Mouse (Mus musculus): ENCODE data around the gene Cntn1.

The Cntn1 gene

GRCm38 (mm10) chr15:92050996-92051352 lies at the start of gene Cntn1:
Cntn1 (plus strand) TSS chr15:92051165.
- DNase-seq (ENCODE audit: low spot score): no peak

DNA sequence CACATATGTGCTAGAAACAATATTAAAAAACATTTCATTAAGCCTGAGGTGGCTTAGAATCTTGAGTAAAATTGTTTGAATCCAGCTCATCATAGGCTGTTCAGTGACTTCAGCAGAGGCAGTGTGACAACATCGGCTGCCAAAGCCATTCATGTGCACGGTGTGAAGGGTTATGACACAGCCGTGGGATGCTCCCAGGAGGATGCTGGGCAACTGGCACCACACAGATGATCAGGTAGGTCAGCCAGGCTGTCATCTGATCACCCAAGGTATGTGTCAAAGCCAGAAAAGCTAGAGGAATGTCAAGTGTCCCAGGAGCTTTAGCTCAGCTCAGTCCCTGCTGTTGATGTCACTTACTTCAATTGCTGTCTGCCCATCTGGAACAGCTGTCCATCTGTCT lies 49.5 kb upstream of the Cntn1 start:
- DNase-seq (ENCODE audit: low spot score): no peak

GRCm38 (mm10) chr15:92012165-92013083 lies 38.5 kb upstream of the Cntn1 start:
- no peak for DNase-seq (ENCODE audit: low spot score)

DNA sequence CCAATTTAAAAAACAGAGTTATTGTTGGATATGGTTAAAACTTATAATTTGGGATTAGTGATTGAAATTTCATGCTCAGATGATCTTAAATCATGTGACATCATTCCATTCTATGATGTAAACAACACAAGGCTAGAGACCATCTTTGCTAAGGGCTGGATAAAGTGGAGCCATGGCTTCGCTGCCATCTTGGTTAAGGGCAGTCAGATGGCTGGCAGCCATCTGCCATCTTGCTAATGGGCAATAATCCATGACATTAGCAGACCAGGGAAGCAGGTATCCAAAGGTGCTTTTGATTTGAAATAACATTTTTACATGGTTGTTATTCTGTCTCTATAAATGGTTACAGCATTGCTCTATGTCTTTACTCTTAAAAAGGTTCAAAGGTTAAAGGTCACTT lies 16.9 kb upstream of the Cntn1 start:
- DNase-seq (ENCODE audit: low spot score): no peak

GRCm38 (mm10) chr15:92042538-92042937 lies 8.4 kb upstream of the Cntn1 start:
- no peak for DNase-seq (ENCODE audit: low spot score)

DNA sequence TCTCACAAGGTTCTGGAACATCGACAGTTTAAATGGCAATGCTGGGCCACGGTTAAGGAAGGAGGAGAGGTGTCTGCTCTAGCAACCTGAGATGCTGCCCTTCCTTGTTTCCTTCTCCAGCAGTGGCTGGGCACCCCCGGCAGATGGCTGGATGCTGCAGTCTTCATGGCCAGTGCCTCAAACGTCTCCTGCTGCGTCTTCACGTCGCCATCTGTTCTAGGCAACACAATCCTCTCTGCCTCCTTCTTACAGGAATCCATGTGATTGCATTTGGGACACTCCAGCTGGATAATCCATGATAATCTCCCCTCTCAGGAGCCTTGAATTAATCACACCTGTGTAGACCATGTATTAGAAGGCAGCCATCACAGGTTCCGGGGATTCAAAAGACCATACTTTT lies 4.9 kb upstream of the Cntn1 start:
- DNase-seq (ENCODE audit: low spot score): no peak

- no peak for DNase-seq (ENCODE audit: low spot score)
Observed at GRCm38 (mm10) chr15:92048031-92048430, 2.9 kb upstream of the Cntn1 start.

DNA sequence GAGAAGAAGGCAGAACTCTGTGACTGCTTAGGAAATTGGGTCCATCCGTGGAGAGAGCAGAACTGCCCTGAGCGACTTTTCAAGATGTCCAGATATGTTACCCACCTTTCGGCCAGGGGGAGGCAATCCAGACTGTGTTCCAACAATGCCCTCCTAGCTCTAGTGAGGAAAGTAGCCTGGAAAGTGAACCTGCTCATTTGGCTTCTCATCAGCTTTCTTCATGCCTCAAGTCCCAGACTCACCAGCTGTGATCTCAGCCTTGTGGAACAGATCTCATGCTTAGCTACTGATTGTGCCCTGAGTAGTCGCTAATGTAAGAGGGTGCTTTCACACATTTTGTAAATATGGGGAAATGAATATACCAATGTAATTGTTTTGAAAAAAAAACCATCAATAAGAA lies 2.4 kb upstream of the Cntn1 start:
- DNase-seq (ENCODE audit: low spot score): no peak

DNA sequence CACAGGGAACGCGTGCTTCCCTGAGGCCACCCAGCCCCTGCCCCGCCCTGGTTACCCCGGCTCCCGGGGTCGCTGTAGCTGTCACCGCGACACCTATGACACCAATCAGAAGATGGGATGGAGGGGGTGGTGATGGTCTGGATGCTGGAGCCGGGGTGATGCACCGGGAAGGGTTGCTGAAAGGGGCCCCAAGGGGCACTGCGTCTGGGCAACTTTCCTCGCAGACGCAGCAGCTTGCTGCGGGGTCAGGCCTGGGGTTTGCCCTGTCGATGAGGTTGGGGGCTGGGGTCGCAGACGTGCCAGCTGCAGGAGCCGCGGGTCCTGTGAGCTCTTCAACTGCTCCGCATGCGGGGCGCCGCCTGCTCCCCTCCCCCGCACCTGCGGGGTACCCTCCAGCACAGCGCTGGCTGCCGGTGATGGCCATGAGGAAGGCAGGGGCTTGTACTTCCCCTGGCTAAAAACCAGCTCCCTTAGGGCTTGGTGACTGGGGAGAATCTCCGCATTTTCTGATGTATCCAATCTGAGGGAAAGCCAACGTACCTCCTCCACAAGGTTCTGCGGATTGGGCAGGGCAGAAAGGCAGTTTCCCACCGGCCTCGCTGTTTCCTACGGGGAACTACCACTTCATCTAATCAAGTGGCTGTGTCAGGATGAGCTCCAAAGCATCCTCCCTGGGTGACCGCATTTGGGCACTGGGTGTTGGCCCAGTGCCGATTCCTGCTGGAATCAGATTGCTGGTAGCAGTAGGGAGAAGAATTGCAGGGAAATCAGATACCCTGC lies 578 bp downstream of the Cntn1 start:
- DNase-seq (ENCODE audit: low spot score): no peak

- DNase-seq (ENCODE audit: low spot score): no peak
Observed at GRCm38 (mm10) chr15:92052133-92052463, 1.1 kb downstream of the Cntn1 start.

DNA sequence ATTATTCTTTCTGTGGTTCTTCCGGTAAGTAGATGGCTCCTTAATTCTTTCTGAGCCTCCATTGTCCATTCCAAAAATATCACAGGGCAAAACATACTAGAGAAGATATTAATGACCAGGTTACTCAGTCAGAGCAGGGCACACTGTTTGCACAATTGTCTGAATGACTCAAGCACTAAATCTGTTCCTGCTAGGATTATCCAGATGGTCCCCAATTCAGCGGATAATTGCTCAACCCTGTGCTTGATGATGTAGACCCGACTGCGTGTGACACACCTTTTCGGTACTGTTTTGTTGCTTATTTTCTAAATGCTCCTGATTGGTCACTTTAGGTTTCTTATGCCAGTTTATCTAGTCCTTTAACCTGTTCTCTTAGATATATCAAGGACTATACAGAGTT lies 6.6 kb downstream of the Cntn1 start:
- no peak for DNase-seq (ENCODE audit: low spot score)

GRCm38 (mm10) chr15:92060986-92061385 lies 10.0 kb downstream of the Cntn1 start:
- no peak for DNase-seq (ENCODE audit: low spot score)

DNA sequence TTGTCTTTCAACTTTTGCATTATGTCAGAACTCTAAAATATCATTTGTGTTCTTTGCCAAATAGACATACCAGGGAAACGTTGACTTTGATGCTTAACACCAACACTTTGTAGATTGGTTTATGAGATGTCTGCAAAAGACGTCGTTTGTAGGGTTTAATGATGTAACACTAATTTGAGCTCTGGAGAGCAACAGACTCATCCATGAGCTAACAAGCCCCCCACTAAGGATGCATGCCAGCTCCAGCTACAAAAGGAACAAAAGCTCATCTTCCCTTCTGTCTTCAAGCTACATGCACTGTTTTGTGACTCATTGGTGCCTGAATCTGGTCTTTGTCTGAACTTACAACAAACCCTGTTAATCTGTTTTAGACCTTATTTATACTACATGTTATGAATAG lies 28.5 kb downstream of the Cntn1 start:
- no peak for DNase-seq (ENCODE audit: low spot score)

DNA sequence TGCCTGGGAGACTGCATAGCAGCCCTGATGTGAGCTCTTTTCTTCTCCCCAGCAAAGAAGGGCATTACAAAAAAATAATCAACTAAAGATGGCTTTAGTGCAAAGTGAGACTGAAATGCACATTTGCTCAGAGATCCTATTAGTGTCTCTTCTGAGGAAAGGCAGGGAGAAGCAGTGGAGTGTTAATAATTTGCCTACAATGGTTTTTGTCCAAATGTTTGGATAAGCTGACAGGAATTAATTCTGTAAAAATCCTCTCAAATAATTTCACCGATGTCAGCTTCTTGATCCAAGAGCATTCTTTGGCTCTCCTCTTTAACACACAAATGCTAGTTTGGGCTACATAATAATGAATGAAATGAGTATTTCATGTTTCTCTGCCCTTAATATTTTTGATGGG lies 34.9 kb downstream of the Cntn1 start:
- no peak for DNase-seq (ENCODE audit: low spot score)

- no peak for DNase-seq (ENCODE audit: low spot score)
Observed at GRCm38 (mm10) chr15:92087691-92088286, 36.8 kb downstream of the Cntn1 start.

- DNase-seq (ENCODE audit: low spot score): no peak
Observed at GRCm38 (mm10) chr15:92090787-92091186, 39.8 kb downstream of the Cntn1 start.

- DNase-seq (ENCODE audit: low spot score): no peak
Observed at GRCm38 (mm10) chr15:92092041-92092440, 41.1 kb downstream of the Cntn1 start.

GRCm38 (mm10) chr15:92099410-92100174 lies 48.6 kb downstream of the Cntn1 start:
- DNase-seq (ENCODE audit: low spot score): no peak

DNA sequence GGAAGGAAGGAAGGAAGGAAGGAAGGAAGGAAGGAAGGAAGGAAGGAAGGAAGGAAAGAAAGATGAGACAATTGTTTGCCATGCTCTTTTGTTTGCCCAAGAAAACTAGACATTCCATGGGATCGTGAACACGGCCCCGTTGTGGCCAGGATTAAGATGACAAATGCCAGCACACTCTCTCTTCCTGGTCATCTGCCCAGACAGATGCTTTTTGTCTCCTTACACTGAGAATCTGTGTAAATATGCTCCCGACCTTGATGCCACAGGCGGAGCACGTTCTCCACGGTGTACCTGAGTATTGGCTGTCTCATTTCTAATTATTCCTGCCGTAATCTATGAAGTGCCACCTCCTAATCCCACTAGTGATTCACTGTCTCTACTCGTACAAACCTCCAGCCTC lies 51.0 kb downstream of the Cntn1 start:
- no peak for DNase-seq (ENCODE audit: low spot score)

DNA sequence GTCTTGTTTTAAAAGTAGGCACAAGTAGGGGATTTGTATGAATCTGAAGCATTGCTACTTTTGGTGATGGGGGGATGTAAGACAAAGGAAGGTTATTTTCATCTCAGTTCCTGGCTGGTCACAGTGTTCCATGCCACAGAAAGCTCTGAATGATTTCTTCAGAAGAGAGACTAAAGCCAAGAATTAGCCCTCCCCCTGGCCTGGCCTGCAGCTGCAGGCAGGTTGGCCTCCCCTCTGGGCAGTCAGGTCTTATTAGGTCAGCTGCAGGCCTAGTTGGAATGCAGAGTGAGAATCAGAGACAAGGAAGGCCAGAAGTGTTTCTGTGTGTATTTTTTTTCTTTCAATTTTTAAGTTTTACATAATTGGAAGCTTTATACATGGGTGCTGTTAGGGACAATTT lies 61.5 kb downstream of the Cntn1 start:
- DNase-seq (ENCODE audit: low spot score): no peak

DNA sequence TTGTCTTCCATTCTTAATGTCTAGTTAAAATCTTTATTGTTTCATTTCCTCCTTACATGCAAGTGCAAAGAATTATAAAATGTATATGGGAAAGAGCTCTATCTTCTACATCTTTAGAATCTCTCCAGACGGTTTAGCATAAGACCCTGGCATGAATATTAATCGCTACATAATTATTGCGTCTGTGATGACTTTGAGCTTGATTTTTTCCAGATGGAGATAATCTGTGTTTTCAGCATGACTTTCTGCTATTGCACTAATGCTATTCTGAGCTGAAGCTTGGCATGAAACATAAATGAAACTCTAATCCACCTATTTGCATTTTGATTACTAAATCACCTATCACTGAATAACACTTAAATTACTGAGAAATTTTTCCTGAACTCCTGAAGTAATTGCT lies 82.0 kb downstream of the Cntn1 start:
- no peak for DNase-seq (ENCODE audit: low spot score)

DNA sequence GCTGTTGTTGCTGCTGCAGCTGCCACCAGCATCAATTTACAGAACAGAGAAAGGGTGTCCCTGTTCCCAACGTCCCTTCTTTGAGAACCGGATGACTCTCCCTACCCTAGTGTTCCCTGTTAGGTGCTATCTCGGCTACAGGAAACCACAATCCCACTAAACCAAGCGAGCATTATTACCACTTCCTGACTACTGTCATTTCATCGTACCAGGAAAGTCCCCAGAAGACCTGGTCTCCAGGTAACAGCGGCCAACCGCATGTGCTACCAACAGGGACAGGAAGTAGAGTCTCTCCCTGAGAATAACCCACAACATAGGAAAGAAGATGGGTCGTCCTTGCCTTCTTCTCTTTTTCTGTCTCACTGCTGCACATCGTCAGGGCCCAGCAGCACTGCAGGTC lies 83.3 kb downstream of the Cntn1 start:
- DNase-seq (ENCODE audit: low spot score): no peak

Data from MN1 (cell line).